Mouse (Mus musculus): Measurements from ENCODE around the gene Cldn13.
"Not testable (repeated sequence)": the region's sequence is repeated elsewhere in the genome, so short reads cannot be mapped to it uniquely, and the experiment has no call there.

The Cldn13 gene

GRCm38 (mm10) chr5:134915311-134915710, at the start of gene Cldn13:
TSS of gene Cldn13 (minus strand) at chr5:134915526.
- DNase-seq, result no peak

- not testable (repeated sequence) for DNase-seq
These were observed 49.3 kb upstream of the Cldn13 start for GRCm38 (mm10) chr5:134964655-134965054.

GRCm38 (mm10) chr5:134963546-134963945, 48.2 kb upstream of the Cldn13 start:
- DNase-seq, result no peak

- no peak for DNase-seq
These were observed 46.2 kb upstream of the Cldn13 start for GRCm38 (mm10) chr5:134961519-134961918.

- no peak for DNase-seq
These were observed 45.1 kb upstream of the Cldn13 start for GRCm38 (mm10) chr5:134960430-134960829.

GRCm38 (mm10) chr5:134959114-134959513, 43.8 kb upstream of the Cldn13 start:
- no peak for DNase-seq

- no peak for DNase-seq
These were observed 40.2 kb upstream of the Cldn13 start for GRCm38 (mm10) chr5:134955491-134955890.

- no peak for DNase-seq
These were observed 35.9 kb upstream of the Cldn13 start for GRCm38 (mm10) chr5:134951053-134951884.

GRCm38 (mm10) chr5:134948085-134948439, 32.7 kb upstream of the Cldn13 start:
- no peak for DNase-seq

GRCm38 (mm10) chr5:134947420-134948084, 32.2 kb upstream of the Cldn13 start:
- DNase-seq, result no peak

- no peak for DNase-seq
These were observed 31.5 kb upstream of the Cldn13 start, which contains the start of gene Cldn4 for GRCm38 (mm10) chr5:134946857-134947255. TSS of gene Cldn4 (minus strand) at chr5:134946934.

GRCm38 (mm10) chr5:134946063-134946856, 30.9 kb upstream of the Cldn13 start:
- no peak for DNase-seq

- DNase-seq, result no peak
These were observed 30.1 kb upstream of the Cldn13 start for GRCm38 (mm10) chr5:134945266-134945959.

- DNase-seq, result no peak
These were observed 28.9 kb upstream of the Cldn13 start for GRCm38 (mm10) chr5:134944179-134944578.

GRCm38 (mm10) chr5:134942740-134943139, 27.4 kb upstream of the Cldn13 start:
- no peak for DNase-seq

- DNase-seq, result no peak
These were observed 26.3 kb upstream of the Cldn13 start for GRCm38 (mm10) chr5:134941472-134942209.

GRCm38 (mm10) chr5:134939554-134939953, 24.2 kb upstream of the Cldn13 start:
- not testable (repeated sequence) for DNase-seq

GRCm38 (mm10) chr5:134939069-134939468, 23.7 kb upstream of the Cldn13 start:
- no peak for DNase-seq

- DNase-seq, result no peak
These were observed 21.4 kb upstream of the Cldn13 start for GRCm38 (mm10) chr5:134936626-134937185.

GRCm38 (mm10) chr5:134936051-134936450, 20.7 kb upstream of the Cldn13 start:
- DNase-seq, result no peak

- DNase-seq, result no peak
These were observed 19.3 kb upstream of the Cldn13 start for GRCm38 (mm10) chr5:134934666-134935065.

- not testable (repeated sequence) for DNase-seq
These were observed 18.4 kb upstream of the Cldn13 start for GRCm38 (mm10) chr5:134933686-134934085.
